Mouse (Mus musculus): ENCODE measurements around the gene Naa40.

Naa40 gene

GRCm38 (mm10) chr19:7240782-7241690, at the start of gene Naa40:
Gene Naa40, minus strand, starts transcription at chr19:7241183.
- DNase-seq (ENCODE audit: low spot score in 2 of 2), result peak; percentile 84 to 92

- DNase-seq (ENCODE audit: low spot score in 2 of 2), result no peak
Observed at GRCm38 (mm10) chr19:7289767-7290166, 48.8 kb upstream of the Naa40 start.

- DNase-seq (ENCODE audit: low spot score in 2 of 2), result no peak
Observed at GRCm38 (mm10) chr19:7288288-7288687, 47.3 kb upstream of the Naa40 start.

GRCm38 (mm10) chr19:7286563-7287315, 45.8 kb upstream of the Naa40 start:
- DNase-seq (ENCODE audit: low spot score in 2 of 2), result no peak

GRCm38 (mm10) chr19:7280557-7281330, 39.8 kb upstream of the Naa40 start:
- DNase-seq (ENCODE audit: low spot score in 2 of 2), result peak; percentile 83 to 84

GRCm38 (mm10) chr19:7279114-7279513, 38.1 kb upstream of the Naa40 start:
- peak in 1 of 2 experiments; percentile 61 for DNase-seq (ENCODE audit: low spot score in 2 of 2)

GRCm38 (mm10) chr19:7278200-7278906, 37.4 kb upstream of the Naa40 start:
- no peak for DNase-seq (ENCODE audit: low spot score in 2 of 2)

GRCm38 (mm10) chr19:7276796-7277195, 35.8 kb upstream of the Naa40 start:
- no peak for DNase-seq (ENCODE audit: low spot score in 2 of 2)

GRCm38 (mm10) chr19:7276053-7276659, 35.2 kb upstream of the Naa40 start:
- DNase-seq (ENCODE audit: low spot score in 2 of 2), result no peak

- DNase-seq (ENCODE audit: low spot score in 2 of 2), result no peak
Observed at GRCm38 (mm10) chr19:7275131-7275789, 34.3 kb upstream of the Naa40 start.

- no peak for DNase-seq (ENCODE audit: low spot score in 2 of 2)
Observed at GRCm38 (mm10) chr19:7274326-7274990, 33.5 kb upstream of the Naa40 start.

- DNase-seq (ENCODE audit: low spot score in 2 of 2), result no peak
Observed at GRCm38 (mm10) chr19:7273486-7273885, 32.5 kb upstream of the Naa40 start.

GRCm38 (mm10) chr19:7269290-7270044, 28.5 kb upstream of the Naa40 start:
- no peak for DNase-seq (ENCODE audit: low spot score in 2 of 2)

GRCm38 (mm10) chr19:7268722-7269090, 27.7 kb upstream of the Naa40 start:
- DNase-seq (ENCODE audit: low spot score in 2 of 2), result peak in 1 of 2 experiments; percentile 69

GRCm38 (mm10) chr19:7267781-7268721, 27.1 kb upstream of the Naa40 start:
- peak in 1 of 2 experiments; percentile 63 for DNase-seq (ENCODE audit: low spot score in 2 of 2)

- DNase-seq (ENCODE audit: low spot score in 2 of 2), result no peak
Observed at GRCm38 (mm10) chr19:7267091-7267741, 26.2 kb upstream of the Naa40 start, which contains the start of gene Rcor2. Gene Rcor2, plus strand, starts transcription at chr19:7267325.

- no peak for DNase-seq (ENCODE audit: low spot score in 2 of 2)
Observed at GRCm38 (mm10) chr19:7266421-7266831, 25.4 kb upstream of the Naa40 start.
